Mouse (Mus musculus): ENCODE data around the gene Gm1553. TPM values are rescaled to one million over a fixed set of nuclear protein-coding genes. Genes with fewer than 3 reads are reported as not detected.

Gm1553 gene
- total RNA-seq (2021): not detected
- long read RNA-seq, experiment 1: 0 reads
- long read RNA-seq, experiment 2: 0 reads

GRCm38 (mm10) chr10:82492518-82492917 is at the start of gene Gm1553:
Gene Gm1553 (minus strand): TSS chr10:82492618.
- no peak for DNase-seq

Other genes with a start within 250 kb of the Gm1553 start
- not detected for gene 4932415D10Rik, start 176.0 kb downstream of the Gm1553 start, total RNA-seq (2021)
- 1 to 10 TPM; 2.3 to 2.5 TPM for gene Gm4924, start 138.4 kb downstream of the Gm1553 start, total RNA-seq (2021)
- gene 1190007I07Rik, start 130.6 kb upstream of the Gm1553 start, total RNA-seq (2021): 10 to 100 TPM; 27.0 to 28.9 TPM
- 10 to 100 TPM; 19.4 to 26.8 TPM for gene Tdg, start 137.2 kb upstream of the Gm1553 start, total RNA-seq (2021)
- 1 to 10 TPM; 6.4 to 9.1 TPM for gene Glt8d2, start 198.0 kb upstream of the Gm1553 start, total RNA-seq (2021)
- gene Hcfc2, start 203.5 kb upstream of the Gm1553 start, total RNA-seq (2021): 10 to 100 TPM; 23.4 to 29.2 TPM